Mouse (Mus musculus) brain, embryonic 14.5 days (tissue): ENCODE measurements around the gene Arhgef15.

Experiments
- CTCF ChIP-seq: fragments of 200-500 bp; IDR thresholded peaks from 2 replicates; pipeline ENCODE4 v1.5.1; 2012; ENCODE audit warnings: inconsistent platforms, mild to moderate bottlenecking, moderate library complexity, borderline replicate concordance; ENCODE audit not compliant: insufficient read depth, insufficient read length; ENCODE audit errors: extremely low read depth
- POLR2A ChIP-seq: fragments of 200-500 bp; IDR thresholded peaks from 2 replicates; pipeline ENCODE4 v1.6.1; 2012; ENCODE audit warnings: mild to moderate bottlenecking, inconsistent platforms, borderline replicate concordance; ENCODE audit not compliant: poor library complexity, insufficient read depth, insufficient read length, severe bottlenecking; ENCODE audit errors: extremely low read depth

DNA sequence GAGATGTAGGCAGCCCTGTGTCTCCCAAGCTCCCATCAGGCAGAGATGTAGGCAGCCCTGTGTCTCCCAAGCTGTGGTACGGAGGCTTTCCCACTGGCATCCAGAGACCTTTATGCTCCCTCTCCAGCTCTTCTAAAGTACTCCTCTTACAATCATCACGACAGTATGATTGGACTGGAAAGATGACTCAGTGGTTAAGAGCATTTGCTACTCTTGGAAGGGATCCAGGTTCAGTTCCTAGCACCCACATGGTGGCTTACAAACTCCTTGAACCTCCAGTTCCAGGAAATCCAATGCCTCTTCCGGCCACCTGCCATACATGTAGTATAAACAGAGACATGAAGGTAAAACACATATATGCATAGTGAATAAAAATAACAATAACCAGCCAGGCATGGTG, 4.3 kb upstream of the Arhgef15 start:
- TF ChIP-seq CTCF (no peak), POLR2A (no peak)
